Mouse (Mus musculus): ENCODE results near the gene Ccser1. TPM values are rescaled to one million over a fixed set of nuclear protein-coding genes. Genes with fewer than 3 reads are reported as not detected.

The Ccser1 gene
- polyA plus RNA-seq (2014; fragmentation: Nextera tagmentation; extraction: Ambion mirVana): 5.7 and 6.1 TPM in 2 replicates

GRCm38 (mm10) chr6:61179949-61180755 lies at the start of gene Ccser1:
Gene Ccser1 (plus strand): TSS chr6:61180324.
- Histone ChIP-seq H3K27ac (ENCODE audit: low read depth, low read length) (peak within 1 kb of the TSS; percentile 54), H3K27me3 (ENCODE audit: control insufficient read depth, insufficient read depth, low read length) (no peaks in the 10 kb centered on the region), H3K4me1 (ENCODE audit: control insufficient read depth, insufficient read depth, low read length) (0 out of 2 replicates have a peak, but pooled peaks cover 2% of the 10 kb centered on the region), H3K9ac (ENCODE audit: low read length) (peak within 1 kb of the TSS; percentile 85), H3K9me3 (ENCODE audit: control insufficient read depth, low read length) (no peaks in the 10 kb centered on the region), H3K4me3 (ENCODE audit: low read depth, low read length) (peak within 1 kb of the TSS; percentile 80), H3K4me2 (peak within 1 kb of the TSS; percentile 98), H3K36me3 (ENCODE audit: control insufficient read depth, insufficient read depth, low read length) (no peaks in the 10 kb centered on the region)
- ATAC-seq (ENCODE audit: low FRiP score): peak; percentile 95
- WGBS: under 1% methylated on average over 91 of the region's 105 CpGs
- DNase-seq (ENCODE audit: low spot score, missing footprints): no peak

GRCm38 (mm10) chr6:61136436-61136835 lies 43.7 kb upstream of the Ccser1 start:
- WGBS: 84% methylated on average over 2 of the region's 2 CpGs
- ATAC-seq (ENCODE audit: low FRiP score) (no peak), DNase-seq (ENCODE audit: low spot score, missing footprints) (no peak)
- H3K4me2 ChIP-seq: no peak overlapping the region
- no peaks in the 10 kb centered on the region for H3K4me1 ChIP-seq (ENCODE audit: control insufficient read depth, insufficient read depth, low read length)
- H3K4me3 ChIP-seq (ENCODE audit: low read depth, low read length): no peak overlapping the region
- H3K9me3 ChIP-seq (ENCODE audit: control insufficient read depth, low read length): no peaks in the 10 kb centered on the region
- H3K36me3 ChIP-seq (ENCODE audit: control insufficient read depth, insufficient read depth, low read length): no peaks in the 10 kb centered on the region
- H3K27me3 ChIP-seq (ENCODE audit: control insufficient read depth, insufficient read depth, low read length): no peaks in the 10 kb centered on the region
- H3K27ac ChIP-seq (ENCODE audit: low read depth, low read length): no peak overlapping the region
- H3K9ac ChIP-seq (ENCODE audit: low read length): no peak overlapping the region

GRCm38 (mm10) chr6:61143031-61143430 lies 37.1 kb upstream of the Ccser1 start:
- H3K27me3 ChIP-seq (ENCODE audit: control insufficient read depth, insufficient read depth, low read length): no peaks in the 10 kb centered on the region

GRCm38 (mm10) chr6:61152924-61153323 lies 27.2 kb upstream of the Ccser1 start:
- DNase-seq (ENCODE audit: low spot score, missing footprints) (no peak), ATAC-seq (ENCODE audit: low FRiP score) (no peak)
- no peak overlapping the region for H3K4me3 ChIP-seq (ENCODE audit: low read depth, low read length)
- H3K9ac ChIP-seq (ENCODE audit: low read length): no peak overlapping the region
- no peak overlapping the region for H3K27ac ChIP-seq (ENCODE audit: low read depth, low read length)
- H3K36me3 ChIP-seq (ENCODE audit: control insufficient read depth, insufficient read depth, low read length): no peaks in the 10 kb centered on the region
- H3K27me3 ChIP-seq (ENCODE audit: control insufficient read depth, insufficient read depth, low read length): no peaks in the 10 kb centered on the region
- no peak overlapping the region for H3K4me2 ChIP-seq
- peaks cover 9% of the 10 kb centered on the region; the same call in 1 of the 2 replicates for H3K4me1 ChIP-seq (ENCODE audit: control insufficient read depth, insufficient read depth, low read length)
- no peaks in the 10 kb centered on the region for H3K9me3 ChIP-seq (ENCODE audit: control insufficient read depth, low read length)
- WGBS: 73% methylated on average over 3 of the region's 3 CpGs

More at GRCm38 (mm10) chr6:61143031-61143430, 37.1 kb upstream of the Ccser1 start:
- Histone ChIP-seq H3K9me3 (ENCODE audit: control insufficient read depth, low read length) (no peaks in the 10 kb centered on the region), H3K27ac (ENCODE audit: low read depth, low read length) (no peak overlapping the region), H3K4me1 (ENCODE audit: control insufficient read depth, insufficient read depth, low read length) (no peaks in the 10 kb centered on the region), H3K36me3 (ENCODE audit: control insufficient read depth, insufficient read depth, low read length) (no peaks in the 10 kb centered on the region), H3K9ac (ENCODE audit: low read length) (no peak overlapping the region), H3K4me3 (ENCODE audit: low read depth, low read length) (no peak overlapping the region), H3K4me2 (no peak overlapping the region)
- ATAC-seq (ENCODE audit: low FRiP score) (no peak), DNase-seq (ENCODE audit: low spot score, missing footprints) (no peak)
- 73% methylated on average over 1 of the region's 1 CpGs for WGBS

GRCm38 (mm10) chr6:61154654-61155053 lies 25.5 kb upstream of the Ccser1 start:
- no peak overlapping the region for H3K27ac ChIP-seq (ENCODE audit: low read depth, low read length)
- H3K4me1 ChIP-seq (ENCODE audit: control insufficient read depth, insufficient read depth, low read length): peaks cover 9% of the 10 kb centered on the region; the same call in 1 of the 2 replicates
- no peaks in the 10 kb centered on the region for H3K36me3 ChIP-seq (ENCODE audit: control insufficient read depth, insufficient read depth, low read length)
- H3K4me2 ChIP-seq: no peak overlapping the region
- H3K27me3 ChIP-seq (ENCODE audit: control insufficient read depth, insufficient read depth, low read length): no peaks in the 10 kb centered on the region
- ATAC-seq (ENCODE audit: low FRiP score) (no peak), DNase-seq (ENCODE audit: low spot score, missing footprints) (no peak)
- no peak overlapping the region for H3K9ac ChIP-seq (ENCODE audit: low read length)
- H3K4me3 ChIP-seq (ENCODE audit: low read depth, low read length): no peak overlapping the region
- no peaks in the 10 kb centered on the region for H3K9me3 ChIP-seq (ENCODE audit: control insufficient read depth, low read length)
- WGBS: 34% methylated on average over 6 of the region's 6 CpGs

GRCm38 (mm10) chr6:61155059-61155629 lies 25.0 kb upstream of the Ccser1 start:
- DNase-seq (ENCODE audit: low spot score, missing footprints) (peak; percentile 90), ATAC-seq (ENCODE audit: low FRiP score) (peak; percentile 77)
- no peak overlapping the region for H3K27ac ChIP-seq (ENCODE audit: low read depth, low read length)
- H3K27me3 ChIP-seq (ENCODE audit: control insufficient read depth, insufficient read depth, low read length): no peaks in the 10 kb centered on the region
- WGBS: 38% methylated on average over 8 of the region's 8 CpGs
- no peaks in the 10 kb centered on the region for H3K9me3 ChIP-seq (ENCODE audit: control insufficient read depth, low read length)
- peaks cover 9% of the 10 kb centered on the region; the same call in 1 of the 2 replicates for H3K4me1 ChIP-seq (ENCODE audit: control insufficient read depth, insufficient read depth, low read length)
- no peak overlapping the region for H3K4me2 ChIP-seq
- H3K9ac ChIP-seq (ENCODE audit: low read length): no peak overlapping the region
- no peaks in the 10 kb centered on the region for H3K36me3 ChIP-seq (ENCODE audit: control insufficient read depth, insufficient read depth, low read length)
- H3K4me3 ChIP-seq (ENCODE audit: low read depth, low read length): no peak overlapping the region

GRCm38 (mm10) chr6:61155718-61156117 lies 24.4 kb upstream of the Ccser1 start:
- no peak overlapping the region for H3K9ac ChIP-seq (ENCODE audit: low read length)
- no peaks in the 10 kb centered on the region for H3K36me3 ChIP-seq (ENCODE audit: control insufficient read depth, insufficient read depth, low read length)
- peaks cover 9% of the 10 kb centered on the region; the same call in 1 of the 2 replicates for H3K4me1 ChIP-seq (ENCODE audit: control insufficient read depth, insufficient read depth, low read length)
- ATAC-seq (ENCODE audit: low FRiP score) (peak; percentile 56; the same call in 1 of the 2 replicates), DNase-seq (ENCODE audit: low spot score, missing footprints) (peak; percentile 86)
- H3K4me2 ChIP-seq: no peak overlapping the region
- no peak overlapping the region for H3K27ac ChIP-seq (ENCODE audit: low read depth, low read length)
- no peak overlapping the region for H3K4me3 ChIP-seq (ENCODE audit: low read depth, low read length)
- H3K27me3 ChIP-seq (ENCODE audit: control insufficient read depth, insufficient read depth, low read length): no peaks in the 10 kb centered on the region
- no peaks in the 10 kb centered on the region for H3K9me3 ChIP-seq (ENCODE audit: control insufficient read depth, low read length)

GRCm38 (mm10) chr6:61162117-61162516 lies 18.0 kb upstream of the Ccser1 start:
- H3K27ac ChIP-seq (ENCODE audit: low read depth, low read length): no peak overlapping the region
- no peak overlapping the region for H3K4me2 ChIP-seq
- H3K9ac ChIP-seq (ENCODE audit: low read length): no peak overlapping the region
- H3K9me3 ChIP-seq (ENCODE audit: control insufficient read depth, low read length): no peaks in the 10 kb centered on the region
- DNase-seq (ENCODE audit: low spot score, missing footprints) (no peak), ATAC-seq (ENCODE audit: low FRiP score) (no peak)
- H3K36me3 ChIP-seq (ENCODE audit: control insufficient read depth, insufficient read depth, low read length): no peaks in the 10 kb centered on the region
- no peaks in the 10 kb centered on the region for H3K4me1 ChIP-seq (ENCODE audit: control insufficient read depth, insufficient read depth, low read length)
- no peaks in the 10 kb centered on the region for H3K27me3 ChIP-seq (ENCODE audit: control insufficient read depth, insufficient read depth, low read length)
- no peak overlapping the region for H3K4me3 ChIP-seq (ENCODE audit: low read depth, low read length)

GRCm38 (mm10) chr6:61166891-61167290 lies 13.2 kb upstream of the Ccser1 start:
- ATAC-seq (ENCODE audit: low FRiP score) (no peak), DNase-seq (ENCODE audit: low spot score, missing footprints) (no peak)
- H3K4me2 ChIP-seq: no peak overlapping the region
- WGBS: 96% methylated on average over 1 of the region's 1 CpGs
- H3K27me3 ChIP-seq (ENCODE audit: control insufficient read depth, insufficient read depth, low read length): no peaks in the 10 kb centered on the region
- no peaks in the 10 kb centered on the region for H3K9me3 ChIP-seq (ENCODE audit: control insufficient read depth, low read length)
- H3K36me3 ChIP-seq (ENCODE audit: control insufficient read depth, insufficient read depth, low read length): no peaks in the 10 kb centered on the region
- no peak overlapping the region for H3K9ac ChIP-seq (ENCODE audit: low read length)
- H3K4me1 ChIP-seq (ENCODE audit: control insufficient read depth, insufficient read depth, low read length): no peaks in the 10 kb centered on the region
- no peak overlapping the region for H3K4me3 ChIP-seq (ENCODE audit: low read depth, low read length)
- no peak overlapping the region for H3K27ac ChIP-seq (ENCODE audit: low read depth, low read length)

Data from midbrain, embryonic 11.5 days (tissue).